Mouse (Mus musculus) C2C12 (cell line): ENCODE data around the gene Prok2.

Experiments
- CTCF ChIP-seq: IDR thresholded peaks from one replicate; pipeline ENCODE4 v1.5.1; 2011; ENCODE audit not compliant: control insufficient read depth, insufficient read depth, insufficient read length
- MAX ChIP-seq: IDR thresholded peaks from one replicate; pipeline ENCODE4 v1.6.1; 2011; ENCODE audit warnings: mild to moderate bottlenecking, control low read depth
- MYOG ChIP-seq: IDR thresholded peaks from one replicate; pipeline ENCODE4 v1.6.1; 2011; ENCODE audit not compliant: control insufficient read depth, insufficient read length; ENCODE audit errors: extremely low read depth
- USF1 ChIP-seq: IDR thresholded peaks from one replicate; pipeline ENCODE4 v1.6.1; 2011; ENCODE audit warnings: low read depth, mild to moderate bottlenecking, control low read depth, moderate library complexity

GRCm38 (mm10) chr6:99688513-99688912, 37.7 kb downstream of the Prok2 start:
- TF ChIP-seq CTCF (no peak), MYOG (no peak), USF1 (no peak), MAX (no peak)
